Mouse (Mus musculus): Measurements from ENCODE around the gene Fam50b. TPM values are rescaled to one million over a fixed set of nuclear protein-coding genes. Genes with fewer than 3 reads are reported as not detected.

Gene Fam50b
- 0.12 TPM in 1 of 2 replicates, not detected in the other for polyA plus RNA-seq (2016; fragmentation: Nextera tagmentation; extraction: Ambion mirVana)

GRCm38 (mm10) chr13:34734686-34735085 lies at the start of gene Fam50b:
Fam50b (plus strand) TSS chr13:34734850.
- Histone ChIP-seq H3K9me3 (peaks cover 6% of the 10 kb centered on the region; the same call in 1 of the 2 replicates), H3K4me1 (replicated peaks) (no peaks in the 10 kb centered on the region), H3K27me3 (ENCODE audit: insufficient read depth, poor library complexity, severe bottlenecking) (no peaks in the 10 kb centered on the region), H3K36me3 (no peaks in the 10 kb centered on the region), H3K4me3 (no peak within 1 kb of the TSS), H3K27ac (no peak within 1 kb of the TSS)
- WGBS, result 59% methylated on average over 5 of the region's 5 CpGs
- no peak for DNase-seq (ENCODE audit: low spot score)

- H3K4me3 ChIP-seq, result no peak overlapping the region
- H3K9me3 ChIP-seq, result no peaks in the 10 kb centered on the region
- H3K27ac ChIP-seq, result peak overlapping the region; percentile 50
- H3K27me3 ChIP-seq (ENCODE audit: insufficient read depth, poor library complexity, severe bottlenecking), result no peaks in the 10 kb centered on the region
- H3K4me1 ChIP-seq (replicated peaks), result 0 out of 2 replicates have a peak, but pooled peaks cover 7% of the 10 kb centered on the region
- DNase-seq (ENCODE audit: low spot score), result no peak
- no peaks in the 10 kb centered on the region for H3K36me3 ChIP-seq
- WGBS, result 77% methylated on average over 7 of the region's 7 CpGs
Observed at GRCm38 (mm10) chr13:34685008-34685765, 49.5 kb upstream of the Fam50b start.

- no peaks in the 10 kb centered on the region for H3K27me3 ChIP-seq (ENCODE audit: insufficient read depth, poor library complexity, severe bottlenecking)
- peaks cover 6% of the 10 kb centered on the region for H3K4me1 ChIP-seq (replicated peaks)
- H3K27ac ChIP-seq, result no peak overlapping the region
- H3K36me3 ChIP-seq, result no peaks in the 10 kb centered on the region
- H3K4me3 ChIP-seq, result no peak overlapping the region
- DNase-seq (ENCODE audit: low spot score), result no peak
- no peaks in the 10 kb centered on the region for H3K9me3 ChIP-seq
- 84% methylated on average over 1 of the region's 1 CpGs for whole genome bisulfite sequencing
Observed at GRCm38 (mm10) chr13:34691049-34691448, 43.6 kb upstream of the Fam50b start.

- WGBS, result 84% methylated on average over 6 of the region's 6 CpGs
- no peak overlapping the region for H3K4me3 ChIP-seq
Observed at GRCm38 (mm10) chr13:34693111-34693510, 41.5 kb upstream of the Fam50b start.

GRCm38 (mm10) chr13:34696734-34697332 lies 37.8 kb upstream of the Fam50b start:
- no peaks in the 10 kb centered on the region for H3K27me3 ChIP-seq (ENCODE audit: insufficient read depth, poor library complexity, severe bottlenecking)
- WGBS, result 87% methylated on average over 7 of the region's 7 CpGs
- DNase-seq (ENCODE audit: low spot score), result no peak
- H3K36me3 ChIP-seq, result no peaks in the 10 kb centered on the region
- H3K4me3 ChIP-seq, result no peak overlapping the region
- H3K9me3 ChIP-seq, result no peaks in the 10 kb centered on the region
- peaks cover 6% of the 10 kb centered on the region for H3K4me1 ChIP-seq (replicated peaks)
- H3K27ac ChIP-seq, result no peak overlapping the region

More at GRCm38 (mm10) chr13:34693111-34693510, 41.5 kb upstream of the Fam50b start:
- Histone ChIP-seq H3K27ac (no peak overlapping the region), H3K9me3 (no peaks in the 10 kb centered on the region), H3K36me3 (no peaks in the 10 kb centered on the region), H3K4me1 (replicated peaks) (peaks cover 6% of the 10 kb centered on the region), H3K27me3 (ENCODE audit: insufficient read depth, poor library complexity, severe bottlenecking) (no peaks in the 10 kb centered on the region)
- DNase-seq (ENCODE audit: low spot score), result no peak

GRCm38 (mm10) chr13:34700091-34700490 lies 34.6 kb upstream of the Fam50b start:
- no peak for DNase-seq (ENCODE audit: low spot score)
- 78% methylated on average over 2 of the region's 2 CpGs for WGBS
- no peaks in the 10 kb centered on the region for H3K36me3 ChIP-seq
- H3K4me1 ChIP-seq (replicated peaks), result peaks cover 11% of the 10 kb centered on the region
- H3K9me3 ChIP-seq, result no peaks in the 10 kb centered on the region
- H3K27ac ChIP-seq, result no peak overlapping the region
- H3K27me3 ChIP-seq (ENCODE audit: insufficient read depth, poor library complexity, severe bottlenecking), result no peaks in the 10 kb centered on the region
- no peak overlapping the region for H3K4me3 ChIP-seq

- no peak for DNase-seq (ENCODE audit: low spot score)
- Histone ChIP-seq H3K36me3 (no peaks in the 10 kb centered on the region), H3K9me3 (no peaks in the 10 kb centered on the region), H3K27me3 (ENCODE audit: insufficient read depth, poor library complexity, severe bottlenecking) (no peaks in the 10 kb centered on the region), H3K27ac (no peak overlapping the region), H3K4me3 (no peak overlapping the region), H3K4me1 (replicated peaks) (peaks cover 13% of the 10 kb centered on the region)
- WGBS, result 89% methylated on average over 1 of the region's 1 CpGs
Observed at GRCm38 (mm10) chr13:34700630-34701029, 34.0 kb upstream of the Fam50b start.

- Histone ChIP-seq H3K27me3 (ENCODE audit: insufficient read depth, poor library complexity, severe bottlenecking) (no peaks in the 10 kb centered on the region), H3K9me3 (no peaks in the 10 kb centered on the region), H3K27ac (no peak overlapping the region), H3K36me3 (no peaks in the 10 kb centered on the region), H3K4me3 (no peak overlapping the region), H3K4me1 (replicated peaks) (peaks cover 13% of the 10 kb centered on the region)
- 65% methylated on average over 2 of the region's 2 CpGs for WGBS
- DNase-seq (ENCODE audit: low spot score), result no peak
Observed at GRCm38 (mm10) chr13:34703301-34703700, 31.3 kb upstream of the Fam50b start.

GRCm38 (mm10) chr13:34703795-34704194 lies 30.9 kb upstream of the Fam50b start:
- Histone ChIP-seq H3K4me3 (no peak overlapping the region), H3K27me3 (ENCODE audit: insufficient read depth, poor library complexity, severe bottlenecking) (no peaks in the 10 kb centered on the region), H3K4me1 (replicated peaks) (peaks cover 13% of the 10 kb centered on the region), H3K36me3 (no peaks in the 10 kb centered on the region), H3K27ac (no peak overlapping the region), H3K9me3 (no peaks in the 10 kb centered on the region)
- no peak for DNase-seq (ENCODE audit: low spot score)
- 87% methylated on average over 1 of the region's 1 CpGs for WGBS

GRCm38 (mm10) chr13:34704835-34705234 lies 29.8 kb upstream of the Fam50b start:
- Histone ChIP-seq H3K27me3 (ENCODE audit: insufficient read depth, poor library complexity, severe bottlenecking) (no peaks in the 10 kb centered on the region), H3K36me3 (no peaks in the 10 kb centered on the region), H3K9me3 (no peaks in the 10 kb centered on the region), H3K4me3 (no peak overlapping the region), H3K27ac (peak overlapping the region; percentile 62), H3K4me1 (replicated peaks) (peaks cover 16% of the 10 kb centered on the region)
- WGBS, result 42% methylated on average over 3 of the region's 3 CpGs
- no peak for DNase-seq (ENCODE audit: low spot score)

GRCm38 (mm10) chr13:34708955-34709354 lies 25.7 kb upstream of the Fam50b start:
- no peaks in the 10 kb centered on the region for H3K27me3 ChIP-seq (ENCODE audit: insufficient read depth, poor library complexity, severe bottlenecking)
- no peak overlapping the region for H3K27ac ChIP-seq
- H3K4me3 ChIP-seq, result no peak overlapping the region
- peaks cover 16% of the 10 kb centered on the region for H3K4me1 ChIP-seq (replicated peaks)
- no peaks in the 10 kb centered on the region for H3K36me3 ChIP-seq
- 71% methylated on average over 3 of the region's 3 CpGs for WGBS
- no peaks in the 10 kb centered on the region for H3K9me3 ChIP-seq
- no peak for DNase-seq (ENCODE audit: low spot score)

- H3K27me3 ChIP-seq (ENCODE audit: insufficient read depth, poor library complexity, severe bottlenecking), result no peaks in the 10 kb centered on the region
- no peaks in the 10 kb centered on the region for H3K9me3 ChIP-seq
- no peak overlapping the region for H3K4me3 ChIP-seq
- H3K27ac ChIP-seq, result no peak overlapping the region
- no peaks in the 10 kb centered on the region for H3K36me3 ChIP-seq
- DNase-seq (ENCODE audit: low spot score), result no peak
- WGBS, result 82% methylated on average over 4 of the region's 4 CpGs
- H3K4me1 ChIP-seq (replicated peaks), result peaks cover 12% of the 10 kb centered on the region
Observed at GRCm38 (mm10) chr13:34709566-34709965, 25.1 kb upstream of the Fam50b start.

GRCm38 (mm10) chr13:34711410-34711809 lies 23.2 kb upstream of the Fam50b start:
- 93% methylated on average over 4 of the region's 4 CpGs for WGBS
- DNase-seq (ENCODE audit: low spot score), result no peak

More at GRCm38 (mm10) chr13:34711410-34711809, 23.2 kb upstream of the Fam50b start:
- H3K4me3 ChIP-seq, result no peak overlapping the region
- no peaks in the 10 kb centered on the region for H3K36me3 ChIP-seq
- H3K27ac ChIP-seq, result no peak overlapping the region
- H3K4me1 ChIP-seq (replicated peaks), result peaks cover 18% of the 10 kb centered on the region
- H3K27me3 ChIP-seq (ENCODE audit: insufficient read depth, poor library complexity, severe bottlenecking), result no peaks in the 10 kb centered on the region
- H3K9me3 ChIP-seq, result no peaks in the 10 kb centered on the region

Data from hindbrain, embryonic 10.5 days (tissue).